Mouse (Mus musculus): ENCODE results near the gene Tmem125.
"Not testable (repeated sequence)": the region's sequence is repeated elsewhere in the genome, so short reads cannot be mapped to it uniquely, and the experiment has no call there.

Gene Tmem125

GRCm38 (mm10) chr4:118535610-118536009, 8.2 kb downstream of the Tmem125 start:
- no peak for DNase-seq (ENCODE audit: low spot score)

GRCm38 (mm10) chr4:118533605-118534004, 10.2 kb downstream of the Tmem125 start:
- DNase-seq (ENCODE audit: low spot score), result no peak

GRCm38 (mm10) chr4:118533156-118533555, 10.7 kb downstream of the Tmem125 start:
- DNase-seq (ENCODE audit: low spot score), result no peak

- no peak for DNase-seq (ENCODE audit: low spot score)
These were observed 11.2 kb downstream of the Tmem125 start for GRCm38 (mm10) chr4:118532663-118533062.

GRCm38 (mm10) chr4:118527720-118528119, 16.1 kb downstream of the Tmem125 start:
- DNase-seq (ENCODE audit: low spot score), result no peak

- DNase-seq (ENCODE audit: low spot score), result no peak
These were observed 16.5 kb downstream of the Tmem125 start for GRCm38 (mm10) chr4:118527335-118527681.

GRCm38 (mm10) chr4:118526408-118527334, 17.2 kb downstream of the Tmem125 start, which contains the start of gene 2610528J11Rik:
2610528J11Rik (plus strand) TSS chr4:118526999.
- peak; percentile 20 for DNase-seq (ENCODE audit: low spot score)

GRCm38 (mm10) chr4:118525779-118526178, 18.1 kb downstream of the Tmem125 start:
- DNase-seq (ENCODE audit: low spot score), result no peak

GRCm38 (mm10) chr4:118523976-118524375, 19.9 kb downstream of the Tmem125 start:
- no peak for DNase-seq (ENCODE audit: low spot score)

- DNase-seq (ENCODE audit: low spot score), result no peak
These were observed 21.6 kb downstream of the Tmem125 start for GRCm38 (mm10) chr4:118522248-118522647.

- DNase-seq (ENCODE audit: low spot score), result no peak
These were observed 25.6 kb downstream of the Tmem125 start for GRCm38 (mm10) chr4:118518208-118518607.

GRCm38 (mm10) chr4:118517497-118518146, 26.2 kb downstream of the Tmem125 start:
- DNase-seq (ENCODE audit: low spot score), result no peak

GRCm38 (mm10) chr4:118516699-118517496, 26.9 kb downstream of the Tmem125 start:
- DNase-seq (ENCODE audit: low spot score), result peak; percentile 37

- peak; percentile 32 for DNase-seq (ENCODE audit: low spot score)
These were observed 34.8 kb downstream of the Tmem125 start for GRCm38 (mm10) chr4:118509050-118509449.

GRCm38 (mm10) chr4:118507171-118507570, 36.7 kb downstream of the Tmem125 start:
- not testable (repeated sequence) for DNase-seq (ENCODE audit: low spot score)

- DNase-seq (ENCODE audit: low spot score), result no peak
These were observed 38.3 kb downstream of the Tmem125 start for GRCm38 (mm10) chr4:118505551-118505950.

- DNase-seq (ENCODE audit: low spot score), result no peak
These were observed 43.1 kb downstream of the Tmem125 start for GRCm38 (mm10) chr4:118500792-118501191.

GRCm38 (mm10) chr4:118500171-118500724, 43.6 kb downstream of the Tmem125 start:
- DNase-seq (ENCODE audit: low spot score), result no peak
